Mouse (Mus musculus) limb, embryonic 14.5 days (tissue): ENCODE measurements around the gene Magi2. TPM values are rescaled to one million over a fixed set of nuclear protein-coding genes. Genes with fewer than 3 reads are reported as not detected.
A peak's percentile ranks its signal among the peaks of the same experiment; 100 is the strongest.

Source experiments
- ATAC-seq: fragments of 200-750 bp; cut with Nextera tagmentation; 2 replicates; pipeline ENCODE4 v1.8.0; 2017; ENCODE audit warnings: low read depth, moderate number of reproducible peaks, moderate TSS enrichment; ENCODE audit not compliant: low FRiP score
- DNase-seq: peaks from one replicate; pipeline ENCODE4 v3.0.0-alpha.2; 2015; ENCODE audit warnings: low spot score
- H3K27ac ChIP-seq: fragments of 300-500 bp; sonication (generic); replicated peaks from 2 replicates; pipeline ENCODE4 v1.5.1; 2014; ENCODE audit warnings: low read depth, mild to moderate bottlenecking, low read length, moderate library complexity, mixed read lengths
- H3K27me3 ChIP-seq: fragments of 300-500 bp; sonication (generic); 2 replicates; pipeline ENCODE4 v1.6.1; 2014; ENCODE audit warnings: low read length, mixed read lengths; ENCODE audit not compliant: control insufficient read depth, insufficient read depth
- H3K36me3 ChIP-seq: fragments of 300-500 bp; sonication (generic); 2 replicates; pipeline ENCODE4 v1.6.1; 2014; ENCODE audit warnings: mild to moderate bottlenecking, low read length, moderate library complexity, mixed read lengths; ENCODE audit not compliant: control insufficient read depth, insufficient read depth
- H3K4me1 ChIP-seq: fragments of 300-500 bp; sonication (generic); 2 replicates; pipeline ENCODE4 v1.6.1; 2014; ENCODE audit warnings: antibody characterized with exemption, low read length, mixed read lengths; ENCODE audit not compliant: control insufficient read depth, insufficient read depth
- H3K4me2 ChIP-seq: fragments of 300-500 bp; sonication (generic); replicated peaks from 2 replicates; pipeline ENCODE4 v1.6.1; 2014; ENCODE audit warnings: low read depth, mild to moderate bottlenecking, low read length, moderate library complexity; ENCODE audit not compliant: severe bottlenecking
- H3K4me3 ChIP-seq: fragments of 300-500 bp; sonication (generic); replicated peaks from 2 replicates; pipeline ENCODE4 v1.5.1; 2014; ENCODE audit warnings: low read length
- H3K9ac ChIP-seq: fragments of 300-500 bp; sonication (generic); 2 replicates; pipeline ENCODE4 v1.6.1; 2014; ENCODE audit warnings: mild to moderate bottlenecking, low read depth, low read length, moderate library complexity; ENCODE audit not compliant: severe bottlenecking
- H3K9me3 ChIP-seq: fragments of 300-500 bp; sonication (generic); 2 replicates; pipeline ENCODE4 v1.6.1; 2016; ENCODE audit warnings: low read length; ENCODE audit not compliant: control insufficient read depth
- POLR2A ChIP-seq: fragments of 200-500 bp; IDR thresholded peaks from 2 replicates; pipeline ENCODE4 v1.8.0; 2012; ENCODE audit warnings: inconsistent platforms, mild to moderate bottlenecking, moderate library complexity, borderline replicate concordance; ENCODE audit not compliant: insufficient read depth, insufficient read length; ENCODE audit errors: extremely low read depth
- WGBS: fragments of 180-500 bp; shearing (Covaris S2); extraction: QIAGEN DNeasy Blood & Tissue Kit; methylation state at CpG from one replicate; pipeline ENCODE4 v1.1.7; 2014; 5-methylcytosine and 5-hydroxymethylcytosine counted together
- polyA plus RNA-seq, 2 experiments: library from polyadenylated mRNA; depleted of rRNA in 1 of 2; stranded (reverse) in 1 of 2; unstranded in 1 of 2; fragments of >200 nt; fragmentation: Nextera tagmentation in 1 of 2; extraction: Ambion mirVana in 1 of 2; gene quantifications; 2 replicates each; pipeline versions ENCODE4 v1.2.1 to v1.2.3; 2012 to 2014

The Magi2 gene
- polyA plus RNA-seq, 2 experiments = 4.0 to 4.5 TPM

DNA sequence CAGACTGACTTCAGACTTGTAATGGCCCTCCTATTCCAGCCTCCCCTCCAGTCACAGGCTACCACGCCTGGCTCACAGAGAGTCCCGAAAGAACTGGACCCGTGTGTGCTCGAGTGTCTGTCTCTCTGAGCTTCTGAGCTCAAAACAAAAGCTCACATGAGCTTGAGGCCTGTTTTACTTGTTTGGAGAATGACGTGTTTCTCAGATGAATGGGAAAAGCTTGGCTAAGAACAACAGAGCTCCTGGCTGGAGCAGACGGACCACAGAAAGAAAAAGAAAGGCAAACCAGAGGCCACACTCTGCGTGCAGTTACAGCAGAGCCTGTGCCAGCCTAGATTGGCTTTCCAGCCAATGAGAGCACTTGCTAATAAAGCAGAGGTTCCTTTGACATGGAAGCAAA is 1524.9 kb downstream of the Magi2 start:
- Histone ChIP-seq H3K4me3 (no peak overlapping the region), H3K27ac (peak overlapping the region; percentile 21; the same call in 1 of the 2 replicates), H3K27me3 (no peaks in the 10 kb centered on the region), H3K4me1 (no peaks in the 10 kb centered on the region), H3K4me2 (no peak overlapping the region), H3K9ac (no peak overlapping the region), H3K9me3 (no peaks in the 10 kb centered on the region), H3K36me3 (no peaks in the 10 kb centered on the region)
- DNase-seq (no peak), ATAC-seq (no peak)
- no peak for TF ChIP-seq POLR2A
- 58% methylated on average over 7 of the region's 7 CpGs for WGBS

GRCm38 (mm10) chr5:20753096-20753495 is 1526.3 kb downstream of the Magi2 start:
- H3K9me3 ChIP-seq = no peaks in the 10 kb centered on the region

DNA sequence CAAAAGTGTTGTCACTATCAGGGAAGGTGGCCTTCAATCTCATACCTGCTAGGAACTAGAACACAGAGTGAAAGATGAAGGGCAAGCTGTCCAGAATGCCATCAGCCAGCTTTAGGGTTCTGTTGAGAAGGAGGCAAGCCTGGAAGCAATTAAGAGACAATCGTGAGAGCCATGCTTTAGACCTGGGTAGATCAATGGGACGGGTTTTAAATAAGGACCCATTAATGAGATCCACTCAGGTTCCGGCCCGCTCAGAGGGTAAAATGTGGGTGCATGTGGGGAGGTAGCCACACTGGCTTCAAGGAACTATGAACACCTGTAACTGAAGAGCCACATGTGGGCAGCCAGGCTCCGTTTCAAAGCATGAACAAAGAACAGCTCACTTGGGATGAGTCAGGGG is 1527.1 kb downstream of the Magi2 start:
- H3K36me3 ChIP-seq = no peaks in the 10 kb centered on the region
- no peak overlapping the region for H3K27ac ChIP-seq
- H3K27me3 ChIP-seq = no peaks in the 10 kb centered on the region
- WGBS = 18% methylated on average over 5 of the region's 5 CpGs
- no peaks in the 10 kb centered on the region for H3K9me3 ChIP-seq
- no peak for ATAC-seq
- no peak for DNase-seq
- H3K4me2 ChIP-seq = no peak overlapping the region
- H3K4me1 ChIP-seq = no peaks in the 10 kb centered on the region
- no peak overlapping the region for H3K4me3 ChIP-seq
- no peak for TF ChIP-seq POLR2A
- H3K9ac ChIP-seq = no peak overlapping the region

More at GRCm38 (mm10) chr5:20753096-20753495, 1526.3 kb downstream of the Magi2 start:
- H3K27ac ChIP-seq = no peak overlapping the region
- H3K4me2 ChIP-seq = no peak overlapping the region
- no peaks in the 10 kb centered on the region for H3K27me3 ChIP-seq
- TF ChIP-seq POLR2A = no peak
- H3K4me1 ChIP-seq = no peaks in the 10 kb centered on the region
- no peak for ATAC-seq
- no peak for DNase-seq
- H3K36me3 ChIP-seq = no peaks in the 10 kb centered on the region
- no peak overlapping the region for H3K9ac ChIP-seq
- 64% methylated on average over 2 of the region's 2 CpGs for WGBS
- no peak overlapping the region for H3K4me3 ChIP-seq
